Mouse (Mus musculus) spleen, adult 2 months (tissue): ENCODE measurements at regions not wholly inside any gene's neighbourhood (a gene's known extent, or its start where the extent isn't known, plus 50 kb on each side); places are given as distances from the start of the nearest gene placed in this dataset.

Experiments used
- CTCF ChIP-seq: fragments of 200-500 bp; IDR thresholded peaks from 2 replicates; pipeline ENCODE4 v1.5.1; 2011; ENCODE audit warnings: mild to moderate bottlenecking, inconsistent platforms; ENCODE audit not compliant: insufficient read depth, insufficient read length, insufficient replicate concordance; ENCODE audit errors: extremely low read depth
- POLR2A ChIP-seq: fragments of 200-500 bp; IDR thresholded peaks from 2 replicates; pipeline ENCODE4 v1.6.1; 2011; ENCODE audit warnings: low read depth, low read length, inconsistent platforms

- TF ChIP-seq CTCF (no peak), POLR2A (no peak)
Measured at GRCm38 (mm10) chr14:71963389-71964169, 528.1 kb downstream of the Gm9195 start.
